Mouse (Mus musculus) CH12.LX (cell line): ENCODE measurements around the gene Tle3. TPM values are rescaled to one million over a fixed set of nuclear protein-coding genes. Genes with fewer than 3 reads are reported as not detected.

Source experiments
- DNase-seq: peaks from one replicate; pipeline ENCODE4 v3.0.0-alpha.2; 2013; ENCODE audit errors: extremely low read depth
- H3K27ac ChIP-seq: 2 replicates; pipeline ENCODE4 v1.5.1; 2012; ENCODE audit warnings: low read depth, mild to moderate bottlenecking, control low read depth, moderate library complexity; ENCODE audit not compliant: insufficient read depth
- H3K27me3 ChIP-seq: replicated peaks from 2 replicates; pipeline ENCODE3; 2012; ENCODE audit warnings: inconsistent platforms
- H3K36me3 ChIP-seq, 2 experiments: replicated peaks in 1 of 2; 2 replicates each; pipeline versions ENCODE3 to v1.6.1; 2012; ENCODE audit warnings: inconsistent platforms in 1 of 2, low read length in 1 of 2, mild to moderate bottlenecking in 1 of 2, mixed read lengths in 1 of 2, moderate library complexity in 1 of 2; ENCODE audit not compliant: control insufficient read depth in 1 of 2, insufficient read depth in 1 of 2
- H3K4me1 ChIP-seq, 2 experiments: 2 replicates each; pipeline ENCODE4 v1.6.1; 2012; ENCODE audit warnings: inconsistent platforms in 1 of 2, moderate library complexity in 1 of 2; ENCODE audit not compliant: insufficient read depth in 2 of 2, control insufficient read depth in 1 of 2
- H3K4me2 ChIP-seq: 2 replicates; pipeline ENCODE4 v1.6.1; 2012; ENCODE audit warnings: low read depth, mild to moderate bottlenecking, control low read depth; ENCODE audit not compliant: poor library complexity, insufficient read depth, severe bottlenecking
- H3K4me3 ChIP-seq, 3 experiments: fragments of 150-350 bp in 1 of 3; sonication (generic) in 1 of 3; replicated peaks in 1 of 3; 2 replicates each; pipeline versions ENCODE3 to v1.5.1; 2011 to 2012; ENCODE audit warnings: low read depth in 2 of 3, low read length in 2 of 3, mild to moderate bottlenecking in 2 of 3, moderate library complexity in 2 of 3, control low read depth in 1 of 3, improper control_type of control experiment in 1 of 3, inconsistent platforms in 1 of 3, mixed read lengths in 1 of 3; ENCODE audit not compliant: poor library complexity in 1 of 3
- H3K79me2 ChIP-seq: replicated peaks from 2 replicates; pipeline ENCODE4 v1.6.1; 2012; ENCODE audit warnings: mild to moderate bottlenecking, moderate library complexity; ENCODE audit not compliant: control insufficient read depth, poor library complexity, insufficient read depth, severe bottlenecking; ENCODE audit errors: extremely low read depth
- H3K9ac ChIP-seq: 2 replicates; pipeline ENCODE4 v1.6.1; 2012; ENCODE audit warnings: low read depth, mild to moderate bottlenecking, control low read depth, moderate library complexity; ENCODE audit not compliant: insufficient read depth
- H3K9me3 ChIP-seq: replicated peaks from 2 replicates; pipeline ENCODE3; 2012; ENCODE audit warnings: low read length, inconsistent platforms, mixed read lengths
- BHLHE40 ChIP-seq: IDR thresholded peaks from 2 replicates; pipeline ENCODE4 v1.6.1; 2011; ENCODE audit warnings: mild to moderate bottlenecking, low read depth, low read length, improper control_type of control experiment
- CHD1 ChIP-seq: IDR thresholded peaks from 2 replicates; pipeline ENCODE4 v1.6.1; 2012; ENCODE audit warnings: low read depth, low read length, improper control_type of control experiment, inconsistent platforms
- CHD2 ChIP-seq: IDR thresholded peaks from 2 replicates; pipeline ENCODE4 v1.6.1; 2011; ENCODE audit warnings: low read length, improper control_type of control experiment
- CTCF ChIP-seq, 2 experiments: IDR thresholded peaks in 1 of 2; conservative IDR thresholded peaks in 1 of 2; 2 replicates each; pipeline ENCODE4 v1.5.1; 2011 to 2012; ENCODE audit warnings: low read depth in 2 of 2, low read length in 2 of 2, improper control_type of control experiment in 1 of 2, inconsistent platforms in 1 of 2, mild to moderate bottlenecking in 1 of 2, moderate library complexity in 1 of 2
- ELF1 ChIP-seq: IDR thresholded peaks from 2 replicates; pipeline ENCODE4 v1.6.1; 2014; ENCODE audit warnings: low read depth, mild to moderate bottlenecking, inconsistent platforms, low read length, improper control_type of control experiment
- ETS1 ChIP-seq: conservative IDR thresholded peaks from 2 replicates; pipeline ENCODE4 v1.6.1; 2012; ENCODE audit warnings: low read depth, mild to moderate bottlenecking, inconsistent platforms, low read length, improper control_type of control experiment, moderate library complexity
- JUN ChIP-seq: IDR thresholded peaks from 2 replicates; pipeline ENCODE4 v1.6.1; 2011; ENCODE audit warnings: low read depth, mild to moderate bottlenecking, low read length, improper control_type of control experiment, moderate library complexity; ENCODE audit not compliant: insufficient read depth
- JUND ChIP-seq: conservative IDR thresholded peaks from 2 replicates; pipeline ENCODE4 v1.6.1; 2011; ENCODE audit warnings: low read depth, low read length, improper control_type of control experiment
- MAFK ChIP-seq: IDR thresholded peaks from 2 replicates; pipeline ENCODE4 v1.6.1; 2011; ENCODE audit warnings: low read length, improper control_type of control experiment; ENCODE audit not compliant: insufficient replicate concordance
- MAX ChIP-seq: IDR thresholded peaks from 2 replicates; pipeline ENCODE4 v1.6.1; 2011; ENCODE audit warnings: low read length, improper control_type of control experiment
- MAZ ChIP-seq: IDR thresholded peaks from 2 replicates; pipeline ENCODE4 v1.6.1; 2012; ENCODE audit warnings: low read depth, mild to moderate bottlenecking, inconsistent platforms, low read length, improper control_type of control experiment, moderate library complexity
- MYC ChIP-seq: IDR thresholded peaks from 2 replicates; pipeline ENCODE4 v1.6.1; 2011; ENCODE audit warnings: low read depth, mild to moderate bottlenecking, improper control_type of control experiment, low read length
- NRF1 ChIP-seq: IDR thresholded peaks from 2 replicates; pipeline ENCODE4 v1.6.1; 2014; ENCODE audit warnings: low read depth, mild to moderate bottlenecking, inconsistent platforms, low read length, improper control_type of control experiment, moderate library complexity
- PAX5 ChIP-seq: IDR thresholded peaks from 2 replicates; pipeline ENCODE4 v1.6.1; 2012; ENCODE audit warnings: low read length, inconsistent platforms, mixed read lengths
- POLR2A ChIP-seq: IDR thresholded peaks from 2 replicates; pipeline ENCODE4 v1.6.1; 2011; ENCODE audit warnings: low read depth, mild to moderate bottlenecking, improper control_type of control experiment, low read length
- POLR2AphosphoS2 ChIP-seq: IDR thresholded peaks from 2 replicates; pipeline ENCODE4 v1.6.1; 2011; ENCODE audit warnings: low read depth, low read length, improper control_type of control experiment
- RAD21 ChIP-seq: IDR thresholded peaks from 2 replicates; pipeline ENCODE4 v1.6.1; 2011; ENCODE audit warnings: low read depth, mild to moderate bottlenecking, low read length, improper control_type of control experiment, moderate library complexity
- RCOR1 ChIP-seq: conservative IDR thresholded peaks from 2 replicates; pipeline ENCODE4 v1.6.1; 2012; ENCODE audit warnings: low read depth, mild to moderate bottlenecking, inconsistent platforms, low read length, improper control_type of control experiment
- SIN3A ChIP-seq: IDR thresholded peaks from 2 replicates; pipeline ENCODE4 v1.6.1; 2012; ENCODE audit warnings: low read length, improper control_type of control experiment, inconsistent platforms
- TCF12 ChIP-seq: IDR thresholded peaks from 2 replicates; pipeline ENCODE4 v1.6.1; 2014; ENCODE audit warnings: low read depth, mild to moderate bottlenecking, inconsistent platforms, low read length, improper control_type of control experiment
- USF2 ChIP-seq: conservative IDR thresholded peaks from 2 replicates; pipeline ENCODE4 v1.6.1; 2011; ENCODE audit warnings: low read depth, low read length, improper control_type of control experiment
- ZC3H11A ChIP-seq: IDR thresholded peaks from 2 replicates; pipeline ENCODE4 v1.6.1; 2012; ENCODE audit warnings: low read depth, mild to moderate bottlenecking, inconsistent platforms, low read length, improper control_type of control experiment
- ZKSCAN1 ChIP-seq: IDR thresholded peaks from 2 replicates; pipeline ENCODE4 v1.6.1; 2012; ENCODE audit warnings: low read depth, inconsistent platforms, low read length, improper control_type of control experiment, borderline replicate concordance
- ZNF384 ChIP-seq: IDR thresholded peaks from 2 replicates; pipeline ENCODE4 v1.6.1; 2012; ENCODE audit warnings: low read depth, low read length, improper control_type of control experiment, inconsistent platforms
- dilution Hi-C: fragments of 300-500 bp; cut with MboI; formaldehyde crosslinking; loops from 2 replicates; pipeline ENCODE4 v1.14.3; 2020; ENCODE audit warnings: low sequenced_read_pairs; ENCODE audit not compliant: extremely low pct_unique_long_range_greater_than_20kb, extremely low pct_ligation_motif_present
- in situ Hi-C: fragments of 300-500 bp; cut with MboI; formaldehyde crosslinking; loops from 3 replicates; pipeline ENCODE4 v1.14.3; 2019; ENCODE audit warnings: low sequenced_read_pairs, low pct_ligation_motif_present, low pct_unique_long_range_greater_than_20kb, mixed read lengths
- polyA plus RNA-seq: library from polyadenylated mRNA; unstranded; fragments of >175 nt; gene quantifications from 2 replicates; pipeline ENCODE4 v1.2.1, GENCODE M21; 2012; ENCODE audit warnings: low read depth; ENCODE audit not compliant: insufficient read length
- total RNA-seq, 2 experiments: library from RNA; depleted of rRNA; stranded (reverse); fragments of 300-350 nt in 1 of 2; fragments of >200 nt in 1 of 2; gene quantifications; 2 replicates each; pipeline ENCODE4 v1.2.3; 2012 to 2014

Tle3 gene
- total and polyA plus RNA-seq, 3 experiments = 8.1 to 29.1 (median 22.8) TPM

DNA sequence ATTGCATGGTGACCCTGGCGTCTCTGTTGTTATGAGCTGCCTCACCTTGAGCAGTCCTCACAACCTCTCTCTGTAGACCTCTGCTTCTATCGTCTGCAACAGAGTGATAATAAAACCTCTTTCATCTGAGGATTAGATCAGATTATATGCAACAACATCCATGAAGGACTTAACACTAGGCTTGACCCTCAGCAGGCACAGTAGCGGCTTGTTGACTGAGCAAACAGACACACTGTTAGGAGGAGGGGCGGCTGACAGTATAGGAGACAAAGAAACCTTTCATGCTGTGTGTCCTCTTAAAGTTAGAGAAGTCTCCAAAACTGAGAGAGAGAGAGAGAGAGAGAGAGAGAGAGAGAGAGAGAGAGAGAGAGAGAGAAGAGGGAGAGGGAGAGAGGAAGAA lies 89.7 kb downstream of the Tle3 start:
- no peak for TF ChIP-seq JUND
- no peak for TF ChIP-seq JUN
- no peak for TF ChIP-seq MYC
- TF ChIP-seq ETS1 = no peak
- no peak for TF ChIP-seq POLR2A
- TF ChIP-seq ZNF384 = no peak
- no peak for TF ChIP-seq SIN3A
- no peak for TF ChIP-seq PAX5
- TF ChIP-seq POLR2AphosphoS2 = no peak
- no peak for TF ChIP-seq ELF1
- TF ChIP-seq CHD1 = no peak
- in situ Hi-C loops = no loop called here
- Histone ChIP-seq H3K4me3 (no peak overlapping the region), H3K27me3 (no peaks in the 10 kb centered on the region), H3K9me3 (peaks cover 21% of the 10 kb centered on the region), H3K79me2 (no peaks in the 10 kb centered on the region), H3K9ac (no peak overlapping the region), H3K27ac (no peak overlapping the region), H3K36me3 (no peaks in the 10 kb centered on the region), H3K4me2 (no peak overlapping the region), H3K4me1 (peaks cover 9 to 15% of the 10 kb centered on the region in 2 experiments)
- DNase-seq = no peak
- dilution Hi-C loops = no loop called here

DNA sequence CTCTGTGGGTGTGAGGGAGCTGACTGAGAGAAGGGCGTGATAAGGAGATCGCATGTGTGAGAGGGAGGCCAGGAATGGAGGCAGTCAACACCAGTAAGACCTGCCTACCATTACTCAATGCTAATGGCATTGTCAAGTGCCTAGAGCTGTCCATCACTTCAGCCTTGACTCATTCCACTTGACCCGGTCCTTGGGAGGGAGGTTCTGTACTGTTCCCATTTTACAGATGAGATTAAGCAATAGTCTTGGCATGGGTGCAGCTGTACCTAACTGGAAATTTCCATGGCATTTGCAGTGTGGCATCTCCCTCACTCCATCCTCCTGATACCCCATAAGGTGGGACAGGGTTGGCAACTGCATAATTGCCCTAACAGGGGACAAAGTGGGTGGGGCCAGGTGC lies 95.3 kb downstream of the Tle3 start:
- peaks cover 21% of the 10 kb centered on the region for H3K9me3 ChIP-seq
- no peak overlapping the region for H3K4me2 ChIP-seq
- no peaks in the 10 kb centered on the region for H3K4me1 ChIP-seq
- TF ChIP-seq MAX = no peak
- TF ChIP-seq RAD21 = no peak
- TF ChIP-seq ZKSCAN1 = no peak
- TF ChIP-seq MAZ = no peak
- no peak for TF ChIP-seq POLR2A
- no peak for TF ChIP-seq MAFK
- TF ChIP-seq USF2 = no peak
- no peak for TF ChIP-seq TCF12
- TF ChIP-seq POLR2AphosphoS2 = no peak
- no peak for TF ChIP-seq ZC3H11A
- no peak for TF ChIP-seq CTCF (conservative IDR thresholded peaks at IDR 0.05 in 1 of 2, IDR thresholded peaks at IDR 0.05 in 1 of 2; ENCODE audit: low read depth in 2 of 2, low read length in 2 of 2)
- TF ChIP-seq SIN3A = no peak
- TF ChIP-seq ZNF384 = no peak
- no peak for TF ChIP-seq CHD2
- no peak for TF ChIP-seq CHD1
- no peak for TF ChIP-seq BHLHE40
- no peak for TF ChIP-seq NRF1
- no peak for TF ChIP-seq RCOR1
- TF ChIP-seq, all 38 proteins: peak for 0
- in situ Hi-C loops (no loop called here), dilution Hi-C loops (no loop called here)
- Histone ChIP-seq H3K27me3 (no peaks in the 10 kb centered on the region), H3K36me3 (no peaks in the 10 kb centered on the region), H3K4me3 (no peak overlapping the region), H3K27ac (no peak overlapping the region), H3K9ac (no peak overlapping the region), H3K79me2 (no peaks in the 10 kb centered on the region)
- no peak for DNase-seq
